Mouse (Mus musculus) lung, adult 2 months (tissue): ENCODE measurements at regions not wholly inside any gene's neighbourhood (a gene's known extent, or its start where the extent isn't known, plus 50 kb on each side); places are given as distances from the start of the nearest gene placed in this dataset.

ENCODE experiments used
- CTCF ChIP-seq: fragments of 200-500 bp; IDR thresholded peaks from 2 replicates; pipeline ENCODE4 v1.5.1; 2011; ENCODE audit warnings: mild to moderate bottlenecking, low read length, control low read depth; ENCODE audit not compliant: insufficient read depth
- POLR2A ChIP-seq: fragments of 200-500 bp; IDR thresholded peaks from 2 replicates; pipeline ENCODE4 v1.6.1; 2011; ENCODE audit warnings: low read depth, mild to moderate bottlenecking, control low read depth, low read length, borderline replicate concordance; ENCODE audit errors: extremely low read depth

DNA sequence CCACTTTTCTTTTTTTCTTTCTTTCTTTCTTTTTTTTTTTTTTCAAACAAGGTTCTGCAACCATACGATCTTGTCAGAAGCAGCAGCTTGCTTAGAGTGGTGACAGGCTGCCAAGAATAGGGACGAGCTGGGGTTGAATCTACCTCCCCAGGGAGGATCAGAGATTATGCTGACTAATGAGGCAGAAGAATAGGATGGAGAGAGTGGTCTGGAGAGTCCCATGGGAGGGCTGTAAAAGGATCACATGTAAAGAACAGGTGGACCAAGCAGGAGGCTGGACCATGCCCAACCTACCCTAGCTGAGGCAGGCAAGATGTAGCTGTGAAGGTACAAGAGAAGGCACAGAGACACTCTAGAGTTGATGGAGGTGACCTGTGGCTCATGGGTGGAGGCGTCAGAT is 274.4 kb upstream of the Trpc7 start:
- no peak for TF ChIP-seq CTCF
- no peak for TF ChIP-seq POLR2A
